Mouse (Mus musculus) ES-E14 (cell line): ENCODE measurements around the gene Szt2. TPM values are rescaled to one million over a fixed set of nuclear protein-coding genes. Genes with fewer than 3 reads are reported as not detected.

Source experiments
- DNase-seq: peaks from one replicate; pipeline ENCODE4 v3.0.0-alpha.2; 2013; ENCODE audit warnings: low read depth, low spot score
- H3K27ac ChIP-seq: 2 replicates; pipeline ENCODE4 v1.5.1; 2012; ENCODE audit warnings: low read depth, mild to moderate bottlenecking, low read length, moderate library complexity, mixed read lengths; ENCODE audit not compliant: poor library complexity, insufficient read depth, severe bottlenecking
- H3K36me3 ChIP-seq: 2 replicates; pipeline ENCODE4 v1.6.1; 2012; ENCODE audit warnings: mild to moderate bottlenecking, low read length, moderate library complexity, mixed read lengths; ENCODE audit not compliant: control insufficient read depth, poor library complexity, insufficient read depth, severe bottlenecking
- H3K4me1 ChIP-seq, 2 experiments: fragments of 150-350 bp in 1 of 2; sonication (generic) in 1 of 2; 2 replicates each; pipeline ENCODE4 v1.6.1; 2012; ENCODE audit warnings: low read length in 2 of 2, mild to moderate bottlenecking in 1 of 2, mixed read lengths in 1 of 2; ENCODE audit not compliant: control insufficient read depth in 2 of 2, insufficient read depth in 2 of 2, poor library complexity in 1 of 2
- H3K4me3 ChIP-seq, 2 experiments: fragments of 150-350 bp in 1 of 2; sonication (generic) in 1 of 2; 2 replicates each; pipeline ENCODE4 v1.5.1; 2012; ENCODE audit warnings: low read length in 2 of 2, low read depth in 1 of 2, mild to moderate bottlenecking in 1 of 2, mixed read lengths in 1 of 2; ENCODE audit not compliant: insufficient read depth in 1 of 2, poor library complexity in 1 of 2, severe bottlenecking in 1 of 2
- H3K9ac ChIP-seq: 2 replicates; pipeline ENCODE4 v1.6.1; 2012; ENCODE audit warnings: low read depth, mild to moderate bottlenecking, low read length, mixed read lengths; ENCODE audit not compliant: poor library complexity, insufficient read depth, severe bottlenecking
- H3K9me3 ChIP-seq: fragments of 150-350 bp; sonication (generic); 2 replicates; pipeline ENCODE4 v1.6.1; 2012; ENCODE audit warnings: low read depth, mild to moderate bottlenecking, low read length; ENCODE audit not compliant: control insufficient read depth, insufficient read depth
- CHD2 ChIP-seq: IDR thresholded peaks from 2 replicates; pipeline ENCODE4 v1.6.1; 2014; ENCODE audit warnings: mild to moderate bottlenecking, low read depth, low read length, inconsistent platforms
- HCFC1 ChIP-seq: IDR thresholded peaks from 2 replicates; pipeline ENCODE4 v1.6.1; 2012; ENCODE audit warnings: low read length, inconsistent platforms, borderline replicate concordance; ENCODE audit not compliant: insufficient read depth
- MAFK ChIP-seq: IDR thresholded peaks from 2 replicates; pipeline ENCODE4 v1.6.1; 2014; ENCODE audit warnings: mild to moderate bottlenecking, low read depth, low read length, inconsistent platforms; ENCODE audit not compliant: insufficient read depth
- ZC3H11A ChIP-seq: IDR thresholded peaks from 2 replicates; pipeline ENCODE4 v1.6.1; 2012; ENCODE audit warnings: low read depth, mild to moderate bottlenecking, inconsistent platforms, low read length, borderline replicate concordance
- ZNF384 ChIP-seq: IDR thresholded peaks from 2 replicates; pipeline ENCODE4 v1.6.1; 2012; ENCODE audit warnings: low read depth, low read length, inconsistent platforms
- in situ Hi-C, 2 experiments: fragments of 600-800 bp; cut with MboI; formaldehyde crosslinking; loops; one replicate each; pipeline ENCODE4 v1.15.1; 2025; ENCODE audit warnings: low sequenced_read_pairs in 2 of 2, inconsistent platforms in 1 of 2; ENCODE audit not compliant: unreplicated experiment in 2 of 2
- total RNA-seq: library from RNA; depleted of rRNA; stranded (reverse); fragments of 300-350 nt; gene quantifications from 2 replicates; pipeline ENCODE4 v1.2.3, GENCODE M21; 2012

The Szt2 gene
- total RNA-seq, 1 experiment: 17.4 TPM

- no peak for DNase-seq
- Histone ChIP-seq H3K27ac (no peak overlapping the region), H3K9ac (no peak overlapping the region), H3K4me3 (no peak overlapping the region), H3K9me3 (no peaks in the 10 kb centered on the region), H3K36me3 (peaks cover 55% of the 10 kb centered on the region), H3K4me1 (peaks cover 0 to 5% of the 10 kb centered on the region in 2 experiments; a peak in 1 of 4 replicates)
- TF ChIP-seq MAFK (no peak), ZNF384 (no peak), HCFC1 (no peak), ZC3H11A (no peak), CHD2 (no peak)
- in situ Hi-C loops: no loop called here
These were observed 45.1 kb downstream of the Szt2 start for GRCm38 (mm10) chr4:118363985-118364384.

- Histone ChIP-seq H3K4me3 (no peak overlapping the region), H3K9ac (no peak overlapping the region), H3K4me1 (peaks cover 0 to 5% of the 10 kb centered on the region in 2 experiments; a peak in 1 of 4 replicates), H3K27ac (no peak overlapping the region), H3K9me3 (no peaks in the 10 kb centered on the region), H3K36me3 (peaks cover 49% of the 10 kb centered on the region)
- in situ Hi-C loops: no loop called here
- DNase-seq: no peak
- TF ChIP-seq ZC3H11A (no peak), ZNF384 (no peak), MAFK (no peak), HCFC1 (no peak), CHD2 (no peak)
These were observed 46.2 kb downstream of the Szt2 start for GRCm38 (mm10) chr4:118362879-118363278.

GRCm38 (mm10) chr4:118361451-118361850 lies 47.6 kb downstream of the Szt2 start:
- in situ Hi-C loops: no loop called here
- Histone ChIP-seq H3K36me3 (peaks cover 42% of the 10 kb centered on the region), H3K4me3 (no peak overlapping the region), H3K9ac (no peak overlapping the region), H3K9me3 (no peaks in the 10 kb centered on the region), H3K4me1 (peaks cover 0 to 5% of the 10 kb centered on the region in 2 experiments; a peak in 1 of 4 replicates), H3K27ac (no peak overlapping the region)
- TF ChIP-seq HCFC1 (no peak), ZC3H11A (no peak), MAFK (no peak), CHD2 (no peak), ZNF384 (no peak)
- DNase-seq: no peak

- no peak for DNase-seq
- no peaks in the 10 kb centered on the region for H3K9me3 ChIP-seq
- H3K4me3 ChIP-seq: peak overlapping the region; percentile 85 to 86
- peaks cover 0 to 5% of the 10 kb centered on the region in 2 experiments; a peak in 1 of 4 replicates for H3K4me1 ChIP-seq
- H3K36me3 ChIP-seq: peaks cover 32% of the 10 kb centered on the region
- in situ Hi-C loops: no loop called here
- no peak for TF ChIP-seq ZNF384
- no peak for TF ChIP-seq ZC3H11A
- TF ChIP-seq MAFK: no peak
- no peak for TF ChIP-seq CHD2
- TF ChIP-seq HCFC1: no peak
- H3K27ac ChIP-seq: no peak overlapping the region
- H3K9ac ChIP-seq: peak overlapping the region; percentile 86
These were observed 49.0 kb downstream of the Szt2 start for GRCm38 (mm10) chr4:118359896-118360720.
